Mouse (Mus musculus) bone marrow, adult 2 months (tissue): Measurements from ENCODE around the gene Spata20. TPM values are rescaled to one million over a fixed set of nuclear protein-coding genes. Genes with fewer than 3 reads are reported as not detected.

ENCODE experiments used
- H3K27ac ChIP-seq: fragments of 200-500 bp; 2 replicates; pipeline ENCODE4 v1.5.1; 2012; ENCODE audit warnings: low read depth, mild to moderate bottlenecking, control low read depth, inconsistent platforms, low read length; ENCODE audit not compliant: control insufficient read depth, poor library complexity, insufficient read depth
- H3K4me1 ChIP-seq: fragments of 200-500 bp; 2 replicates; pipeline ENCODE4 v1.6.1; 2011; ENCODE audit warnings: low read length; ENCODE audit not compliant: control insufficient read depth, insufficient read depth
- H3K4me3 ChIP-seq: fragments of 200-500 bp; replicated peaks from 2 replicates; pipeline ENCODE3; 2011; ENCODE audit warnings: mild to moderate bottlenecking, low read depth, low read length, control low read depth; ENCODE audit not compliant: control insufficient read depth
- CTCF ChIP-seq: fragments of 200-500 bp; IDR thresholded peaks from 2 replicates; pipeline ENCODE4 v1.5.1; 2011; ENCODE audit warnings: low read length, control low read depth; ENCODE audit not compliant: control insufficient read depth, insufficient read depth
- POLR2A ChIP-seq: fragments of 200-500 bp; IDR thresholded peaks from 2 replicates; pipeline ENCODE4 v1.6.1; 2011; ENCODE audit warnings: low read depth, mild to moderate bottlenecking, control low read depth, low read length, borderline replicate concordance; ENCODE audit not compliant: control insufficient read depth
- WGBS: fragments of 180-500 bp; shearing (Covaris S2); methylation state at CpG from one replicate; pipeline ENCODE4 v1.1.7; 2018; 5-methylcytosine and 5-hydroxymethylcytosine counted together
- polyA plus RNA-seq: library from polyadenylated mRNA; stranded (reverse); fragments of >200 nt; gene quantifications from 2 replicates; pipeline ENCODE4 v1.2.4, GENCODE M21; 2011; ENCODE audit warnings: low replicate concordance; ENCODE audit not compliant: missing spikeins, insufficient read depth, insufficient read length

The Spata20 gene
- polyA plus RNA-seq, 1 experiment = not detected

- Histone ChIP-seq H3K4me1 (0 out of 2 replicates have a peak, but pooled peaks cover 3% of the 10 kb centered on the region), H3K27ac (no peak overlapping the region), H3K4me3 (peak overlapping the region; percentile 13)
- 79% methylated on average over 5 of the region's 5 CpGs for WGBS
- TF ChIP-seq CTCF (no peak), POLR2A (no peak)
Measured at GRCm38 (mm10) chr11:94454756-94455155, 31.2 kb downstream of the Spata20 start.

GRCm38 (mm10) chr11:94451091-94451773 is 34.7 kb downstream of the Spata20 start:
- Histone ChIP-seq H3K4me3 (no peak overlapping the region), H3K27ac (no peak overlapping the region), H3K4me1 (no peaks in the 10 kb centered on the region)
- WGBS = 88% methylated on average over 12 of the region's 12 CpGs
- no peak for TF ChIP-seq CTCF
- no peak for TF ChIP-seq POLR2A

DNA sequence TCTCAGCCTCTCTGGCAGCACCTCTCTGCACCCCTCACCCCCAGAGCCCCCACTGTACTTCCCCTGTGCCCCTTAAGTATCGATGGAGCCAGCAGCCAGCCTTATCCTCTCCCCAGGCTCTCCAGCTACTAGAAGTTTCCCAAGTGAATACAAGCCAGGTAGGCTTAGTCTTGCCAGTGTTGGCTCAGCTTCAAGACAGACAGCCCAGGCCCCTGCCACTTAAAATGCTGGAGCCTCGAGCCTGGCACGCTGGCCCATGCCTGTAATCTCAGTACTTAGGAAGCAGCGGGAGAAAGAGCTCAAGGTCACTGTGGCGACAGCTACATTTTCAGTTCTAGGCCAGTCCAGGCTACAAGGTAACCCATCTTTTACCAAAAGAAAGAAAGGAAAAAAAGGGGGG is 36.1 kb downstream of the Spata20 start:
- no peak overlapping the region for H3K4me3 ChIP-seq
- WGBS = 62% methylated on average over 5 of the region's 5 CpGs
- no peak overlapping the region for H3K27ac ChIP-seq
- no peak for TF ChIP-seq POLR2A
- no peak for TF ChIP-seq CTCF
- no peaks in the 10 kb centered on the region for H3K4me1 ChIP-seq

GRCm38 (mm10) chr11:94449239-94449638 is 36.7 kb downstream of the Spata20 start:
- TF ChIP-seq POLR2A (no peak), CTCF (no peak)
- Histone ChIP-seq H3K4me1 (no peaks in the 10 kb centered on the region), H3K4me3 (no peak overlapping the region), H3K27ac (no peak overlapping the region)
- WGBS = 81% methylated on average over 8 of the region's 8 CpGs

DNA sequence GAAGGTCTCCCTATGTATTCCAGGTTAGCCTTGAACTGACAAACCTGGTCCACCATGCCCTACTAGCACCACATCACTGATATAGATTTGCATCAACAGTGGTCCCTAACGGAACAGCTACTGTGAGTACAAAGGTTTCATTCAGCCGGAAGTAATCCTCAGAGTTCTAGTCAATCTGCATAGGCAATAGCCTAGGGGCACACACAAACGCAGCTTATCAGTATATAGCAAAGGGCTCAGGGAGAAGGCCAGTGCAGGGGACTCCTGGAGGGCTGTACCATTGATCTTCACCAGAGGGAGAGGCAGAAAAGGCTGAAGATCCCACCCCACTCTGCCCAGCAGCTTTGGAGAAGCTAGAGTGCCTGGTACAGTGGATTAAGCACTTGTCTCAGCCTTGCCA is 39.0 kb downstream of the Spata20 start:
- H3K27ac ChIP-seq = no peak overlapping the region
- no peak overlapping the region for H3K4me3 ChIP-seq
- TF ChIP-seq POLR2A = no peak
- TF ChIP-seq CTCF = no peak
- WGBS = 40% methylated on average over 3 of the region's 3 CpGs
- no peaks in the 10 kb centered on the region for H3K4me1 ChIP-seq

- Histone ChIP-seq H3K4me3 (no peak overlapping the region), H3K4me1 (no peaks in the 10 kb centered on the region), H3K27ac (no peak overlapping the region)
- TF ChIP-seq POLR2A (no peak), CTCF (no peak)
- WGBS = 70% methylated on average over 4 of the region's 4 CpGs
Measured at GRCm38 (mm10) chr11:94445300-94445699, 40.7 kb downstream of the Spata20 start.

DNA sequence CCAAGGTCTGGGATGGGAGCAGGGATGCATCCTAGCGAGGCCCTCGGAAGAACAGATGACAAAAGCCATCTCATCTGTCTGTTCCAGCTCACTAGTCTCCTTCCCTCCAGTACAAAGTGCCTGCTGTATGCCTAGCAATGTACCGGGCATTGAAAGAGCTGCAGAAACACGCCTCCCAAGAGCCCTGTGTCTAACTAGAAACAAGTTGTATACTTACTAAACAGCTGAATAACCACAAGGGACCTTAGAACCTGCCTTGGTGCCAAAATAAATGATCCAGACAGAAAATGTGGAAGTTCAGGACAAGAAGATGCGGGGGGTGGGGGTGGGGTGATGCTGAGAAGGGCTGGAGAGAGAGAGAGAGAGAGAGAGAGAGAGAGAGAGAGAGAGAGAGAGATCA is 41.1 kb downstream of the Spata20 start:
- WGBS = 72% methylated on average over 5 of the region's 5 CpGs
- Histone ChIP-seq H3K4me3 (no peak overlapping the region), H3K27ac (no peak overlapping the region), H3K4me1 (no peaks in the 10 kb centered on the region)
- TF ChIP-seq POLR2A (no peak), CTCF (no peak)

DNA sequence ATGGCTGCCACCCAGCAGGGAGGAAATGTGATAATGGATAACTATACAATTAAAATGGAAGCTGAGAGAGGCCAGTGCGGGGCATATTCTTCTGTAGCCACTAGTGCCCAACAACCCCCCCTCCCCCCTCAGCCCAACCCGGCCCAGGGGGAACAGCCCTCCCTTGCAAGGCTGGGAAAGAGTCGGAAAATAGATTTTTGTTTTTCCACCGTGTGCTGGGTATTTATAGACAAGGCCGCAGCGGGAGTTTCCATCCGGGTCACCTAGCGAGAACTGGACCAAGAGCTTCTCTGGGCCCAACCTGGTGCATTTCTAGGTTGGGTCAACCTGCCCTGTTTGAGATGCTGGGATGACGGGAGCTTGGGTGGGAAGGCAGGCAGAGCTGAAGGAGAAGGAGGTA is 44.2 kb downstream of the Spata20 start:
- Histone ChIP-seq H3K27ac (no peak overlapping the region), H3K4me3 (no peak overlapping the region), H3K4me1 (no peaks in the 10 kb centered on the region)
- WGBS = 84% methylated on average over 9 of the region's 9 CpGs
- TF ChIP-seq POLR2A (no peak), CTCF (no peak)

DNA sequence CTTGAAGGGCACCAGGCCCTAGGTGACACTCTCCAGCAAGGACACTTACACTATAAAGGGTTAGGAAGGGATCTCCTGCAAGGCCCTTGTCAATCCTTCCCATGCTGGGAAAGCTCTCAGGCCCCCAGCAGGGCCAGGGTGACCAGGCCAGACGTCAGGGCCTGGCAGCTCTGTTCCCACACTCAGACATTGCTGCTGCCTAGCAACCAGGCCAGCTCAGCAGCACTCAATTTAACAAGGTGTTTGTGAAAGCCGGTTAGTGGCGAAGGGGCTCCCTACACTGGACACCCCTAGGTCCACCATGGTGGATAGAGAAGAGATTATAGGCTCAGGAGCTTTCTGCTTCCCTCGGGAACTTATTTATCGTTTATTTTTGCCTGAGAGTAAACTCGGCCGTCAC is 44.9 kb downstream of the Spata20 start:
- Histone ChIP-seq H3K4me1 (no peaks in the 10 kb centered on the region), H3K4me3 (no peak overlapping the region), H3K27ac (no peak overlapping the region)
- WGBS = 75% methylated on average over 7 of the region's 7 CpGs
- TF ChIP-seq CTCF (no peak), POLR2A (no peak)
